Mouse (Mus musculus) heart, adult 2 months (tissue): ENCODE results near the gene Bend7.

ENCODE experiments used
- CTCF ChIP-seq: fragments of 200-600 bp; IDR thresholded peaks from 2 replicates; pipeline ENCODE4 v1.8.1; 2022; ENCODE audit warnings: antibody characterized with exemption, mild to moderate bottlenecking, moderate library complexity
- EP300 ChIP-seq: fragments of 200-500 bp; IDR thresholded peaks from 2 replicates; pipeline ENCODE4 v1.6.1; 2011; ENCODE audit warnings: low read depth, low read length, control low read depth; ENCODE audit not compliant: insufficient read depth
- POLR2A ChIP-seq: fragments of 200-500 bp; IDR thresholded peaks from 2 replicates; pipeline ENCODE4 v1.6.1; 2011; ENCODE audit warnings: mild to moderate bottlenecking, low read depth, low read length, control low read depth; ENCODE audit not compliant: insufficient read depth

DNA sequence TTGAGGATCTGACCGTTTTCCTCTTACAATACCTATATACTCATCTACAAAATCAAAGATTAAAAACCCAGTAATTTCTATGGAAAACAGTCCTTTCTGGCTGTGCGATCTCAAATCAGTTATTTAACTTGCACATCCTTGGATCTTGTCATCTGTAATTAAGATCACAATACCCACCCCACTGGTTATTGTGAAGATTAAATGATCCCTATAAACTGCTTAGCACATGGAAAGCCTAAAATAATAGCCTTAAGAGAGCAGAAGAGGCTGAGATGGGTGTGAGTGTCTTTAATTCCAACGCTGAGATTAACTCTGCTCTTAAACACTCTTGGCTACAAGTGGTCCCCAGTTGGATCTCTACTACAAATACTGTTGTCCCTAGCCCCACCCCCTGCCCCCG lies 64.8 kb downstream of the Bend7 start:
- TF ChIP-seq CTCF (no peak), POLR2A (no peak), EP300 (no peak)
